Mouse (Mus musculus) Muller cell, postnatal 12 days (primary cell): ENCODE measurements around the gene Pi4k2a.
"Not testable (repeated sequence)": the region's sequence is repeated elsewhere in the genome, so short reads cannot be mapped to it uniquely, and the experiment has no call there.

Experiments
- DNase-seq: peaks from one replicate; pipeline ENCODE4 v3.0.0-alpha.2; 2015; ENCODE audit errors: inconsistent ontology term

The Pi4k2a gene

GRCm38 (mm10) chr19:42080469-42080868, 9.8 kb upstream of the Pi4k2a start:
- no peak for DNase-seq

DNA sequence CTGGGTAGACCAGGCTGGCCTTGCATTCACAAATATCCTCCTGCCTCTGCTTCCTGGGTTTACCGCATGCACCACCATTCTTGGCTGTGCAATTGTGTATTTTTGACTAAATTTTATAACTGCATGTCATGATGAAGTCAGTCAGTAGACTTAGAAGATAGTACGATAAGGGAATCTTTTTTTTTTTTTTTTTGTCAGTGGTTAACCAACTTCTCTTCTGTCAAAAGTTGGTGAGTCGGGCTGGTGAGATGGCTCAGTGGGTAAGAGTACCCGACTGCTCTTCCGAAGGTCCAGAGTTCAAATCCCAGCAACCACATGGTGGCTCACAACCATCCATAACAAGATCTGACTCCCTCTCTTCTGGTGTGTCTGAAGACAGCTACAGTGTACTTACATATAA, 8.7 kb upstream of the Pi4k2a start:
- not testable (repeated sequence) for DNase-seq

GRCm38 (mm10) chr19:42085690-42086089, 4.6 kb upstream of the Pi4k2a start:
- DNase-seq = peak; percentile 6

- DNase-seq = peak; percentile 96
Observed at GRCm38 (mm10) chr19:42086166-42086565, 4.1 kb upstream of the Pi4k2a start, which contains the start of gene Morn4. Gene Morn4 (minus strand): TSS chr19:42086357.

- peak; percentile 17 for DNase-seq
Observed at GRCm38 (mm10) chr19:42089103-42089747, 1.0 kb upstream of the Pi4k2a start.

DNA sequence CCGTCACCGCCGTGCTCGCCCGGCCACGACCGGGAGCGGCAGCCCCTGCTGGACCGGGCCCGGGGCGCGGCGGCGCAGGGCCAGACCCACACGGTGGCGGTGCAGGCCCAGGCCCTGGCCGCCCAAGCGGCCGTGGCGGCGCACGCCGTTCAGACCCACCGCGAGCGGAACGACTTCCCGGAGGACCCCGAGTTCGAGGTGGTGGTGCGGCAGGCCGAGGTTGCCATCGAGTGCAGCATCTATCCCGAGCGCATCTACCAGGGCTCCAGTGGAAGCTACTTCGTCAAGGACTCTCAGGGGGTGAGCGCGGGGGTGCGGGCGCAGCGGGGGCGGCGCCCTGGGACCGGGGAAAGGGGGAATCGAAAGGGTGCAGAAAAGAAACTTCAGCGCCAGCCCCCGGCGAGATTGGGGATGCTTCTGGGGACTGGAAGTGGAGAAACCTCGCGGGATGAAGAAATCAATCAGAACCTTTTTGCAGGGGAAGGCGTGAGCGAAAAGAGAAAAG, 419 bp downstream of the Pi4k2a start:
- DNase-seq = peak; percentile 71

GRCm38 (mm10) chr19:42099406-42099805, 9.1 kb downstream of the Pi4k2a start:
- DNase-seq = peak; percentile 6

DNA sequence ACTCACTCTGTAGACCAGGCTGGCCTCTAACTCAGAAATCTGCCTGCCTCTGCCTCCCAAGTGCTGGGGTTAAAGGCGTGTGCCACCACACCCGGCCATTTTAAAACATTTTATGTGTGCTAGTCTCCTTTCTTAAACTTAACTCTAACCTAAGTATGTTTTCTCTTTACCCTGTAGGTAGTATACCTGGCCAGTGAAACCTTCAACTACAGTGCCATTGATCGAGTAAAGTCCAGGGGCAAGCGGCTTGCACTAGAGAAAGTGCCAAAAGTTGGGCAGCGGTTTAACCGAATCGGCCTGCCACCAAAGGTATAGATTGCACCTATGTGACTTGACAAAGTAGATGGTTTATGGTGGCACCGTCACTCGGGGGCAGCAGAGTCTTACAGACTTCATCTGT, 14.4 kb downstream of the Pi4k2a start:
- no peak for DNase-seq

DNA sequence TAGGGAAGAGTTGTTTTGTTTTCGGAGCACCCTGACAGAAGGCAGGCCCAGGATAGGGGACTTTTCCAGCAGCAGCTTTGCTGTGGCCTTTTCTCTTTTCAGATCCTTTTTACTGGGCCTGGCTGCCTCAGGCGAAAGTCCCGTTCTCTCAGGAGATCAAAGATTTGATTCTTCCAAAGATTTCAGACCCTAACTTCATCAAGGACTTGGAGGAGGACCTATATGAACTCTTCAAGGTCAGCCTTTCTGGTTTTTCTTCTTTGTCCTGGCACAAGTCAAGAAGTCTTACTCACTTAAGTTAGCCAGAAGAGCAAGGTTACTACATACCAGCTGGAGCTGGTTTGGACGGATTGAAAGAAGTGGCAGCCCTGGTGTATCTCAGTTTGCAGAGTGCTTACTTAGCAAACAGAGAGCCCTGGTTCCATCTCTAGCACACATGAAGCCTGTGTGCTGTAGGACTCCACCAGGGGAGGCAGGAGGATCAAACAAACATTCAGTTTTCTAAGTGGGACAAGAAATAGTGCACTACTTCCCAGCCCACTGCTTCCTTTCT, 25.6 kb downstream of the Pi4k2a start:
- DNase-seq = no peak

- no peak for DNase-seq
Observed at GRCm38 (mm10) chr19:42118142-42118541, 27.9 kb downstream of the Pi4k2a start.

DNA sequence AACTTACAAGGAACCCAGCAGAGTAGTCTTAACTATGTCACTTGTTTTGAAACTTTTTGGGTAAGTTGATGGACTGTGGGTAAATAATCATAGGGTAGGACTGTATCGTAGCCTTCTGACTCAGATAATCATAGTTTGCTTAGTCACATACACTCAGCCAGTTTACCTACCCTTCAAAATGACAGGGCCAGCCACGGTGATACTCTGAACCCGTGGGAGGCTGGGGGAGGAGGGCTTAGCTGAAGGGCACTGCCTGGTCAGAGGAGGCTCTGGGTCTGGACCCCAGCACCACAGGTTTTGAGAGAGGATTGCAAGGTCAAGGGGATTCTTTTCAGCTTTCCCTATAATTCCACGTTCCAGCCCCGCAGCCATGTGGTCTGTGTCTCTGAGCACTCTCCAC, 28.3 kb downstream of the Pi4k2a start:
- DNase-seq = no peak

DNA sequence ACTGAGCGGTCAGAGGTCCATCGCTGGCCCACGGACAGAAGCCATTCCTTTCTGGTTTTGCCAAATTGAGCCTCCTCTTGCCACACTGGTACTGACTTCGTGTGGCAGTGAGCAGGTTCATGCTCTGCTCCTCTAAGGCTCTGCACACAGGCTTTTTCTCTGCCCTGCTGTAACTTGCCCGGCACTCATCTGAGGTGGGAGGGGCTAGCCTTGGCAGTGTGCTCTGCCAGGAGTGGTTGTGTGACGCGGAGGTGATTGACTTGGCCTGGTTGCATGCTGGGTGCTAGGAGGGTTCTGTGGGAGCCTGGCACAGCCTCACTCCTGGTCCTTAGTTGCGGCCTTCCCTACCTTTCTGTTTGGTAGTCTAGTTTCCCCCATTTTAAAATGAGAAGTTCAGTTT, 30.2 kb downstream of the Pi4k2a start:
- no peak for DNase-seq

DNA sequence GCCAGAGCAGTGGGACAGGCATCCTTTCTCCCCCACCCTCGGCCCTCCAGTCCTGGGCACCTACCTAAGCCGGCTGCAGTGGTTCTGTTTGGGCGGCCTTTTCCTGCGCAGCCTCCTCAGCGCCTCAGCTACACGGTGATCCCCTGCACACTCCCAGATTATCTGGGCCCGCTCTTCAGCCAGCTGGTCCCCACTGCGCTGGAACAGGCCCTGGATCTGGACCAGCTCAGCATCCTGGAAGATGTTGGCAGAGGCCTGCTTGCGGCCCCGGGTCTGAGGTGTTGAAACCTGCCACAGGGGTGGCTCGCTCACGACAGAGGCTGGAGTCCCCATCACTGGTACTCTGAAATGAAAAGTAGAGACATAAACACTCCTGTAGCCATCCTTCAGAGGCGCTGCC, 34.4 kb downstream of the Pi4k2a start:
- DNase-seq = no peak

- DNase-seq = peak; percentile 75
Observed at GRCm38 (mm10) chr19:42125501-42126218, 35.4 kb downstream of the Pi4k2a start.

GRCm38 (mm10) chr19:42126219-42126605, 35.9 kb downstream of the Pi4k2a start:
- no peak for DNase-seq

DNA sequence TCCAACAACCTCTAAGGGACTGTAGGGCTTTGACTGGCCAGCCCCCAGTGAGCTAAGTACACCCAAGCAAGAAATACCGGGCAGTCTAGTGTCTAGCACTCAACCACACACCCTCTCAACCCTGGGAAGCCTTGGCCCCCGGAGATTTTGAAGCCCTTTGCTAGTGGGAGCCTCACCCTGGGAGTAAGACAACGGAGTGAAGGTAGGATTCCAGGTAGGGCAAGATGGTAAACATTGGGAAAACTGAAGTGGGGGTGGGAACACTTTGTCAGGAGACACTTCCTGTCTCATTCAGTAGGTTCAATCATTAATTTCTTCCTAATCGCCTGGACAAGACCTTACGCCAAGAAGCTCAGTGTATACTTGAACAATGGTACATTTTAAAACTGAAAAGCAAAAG, 36.8 kb downstream of the Pi4k2a start:
- no peak for DNase-seq

- DNase-seq = no peak
Observed at GRCm38 (mm10) chr19:42128052-42128740, 37.9 kb downstream of the Pi4k2a start.

GRCm38 (mm10) chr19:42128787-42129508, 38.7 kb downstream of the Pi4k2a start, which contains the start of gene Avpi1:
Gene Avpi1 (minus strand): TSS chr19:42129059.
- DNase-seq = peak; percentile 100

DNA sequence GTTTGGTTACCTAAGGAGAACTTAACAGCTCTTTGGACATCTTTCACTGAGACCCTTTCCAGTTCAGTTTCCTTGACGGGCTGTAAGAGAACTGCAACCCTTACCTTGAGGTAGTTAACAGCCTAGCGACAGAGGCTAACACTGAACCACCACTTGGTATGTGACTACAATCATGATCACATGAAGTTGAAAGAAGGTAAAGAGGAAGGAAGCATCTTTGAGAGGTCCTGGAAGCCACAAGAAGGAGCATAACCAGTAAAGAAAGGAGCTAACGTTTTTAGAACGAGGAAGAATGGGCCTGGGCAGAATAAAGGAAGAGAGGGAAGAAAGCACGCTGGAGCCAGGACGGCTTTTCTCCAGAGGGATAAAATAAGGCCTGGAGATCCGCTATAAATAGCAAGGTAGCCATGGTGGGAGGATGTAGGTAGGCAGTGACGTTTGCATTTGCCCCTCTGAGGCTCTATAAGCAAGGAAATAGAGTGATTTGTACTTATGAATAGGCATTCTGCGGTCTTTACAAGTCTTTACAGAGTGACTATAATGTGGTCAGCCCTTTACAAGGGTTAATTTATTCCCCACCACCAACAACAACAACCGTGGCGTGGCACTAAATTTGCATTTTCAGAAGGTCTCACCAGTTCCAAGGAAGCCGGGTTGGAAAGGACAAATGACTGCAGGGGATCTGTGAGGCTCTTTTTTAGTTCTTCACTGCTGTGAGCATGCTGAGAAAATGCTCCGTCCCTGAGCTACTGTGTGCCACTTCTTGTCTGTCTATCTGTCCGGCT, 39.4 kb downstream of the Pi4k2a start:
- DNase-seq = no peak

DNA sequence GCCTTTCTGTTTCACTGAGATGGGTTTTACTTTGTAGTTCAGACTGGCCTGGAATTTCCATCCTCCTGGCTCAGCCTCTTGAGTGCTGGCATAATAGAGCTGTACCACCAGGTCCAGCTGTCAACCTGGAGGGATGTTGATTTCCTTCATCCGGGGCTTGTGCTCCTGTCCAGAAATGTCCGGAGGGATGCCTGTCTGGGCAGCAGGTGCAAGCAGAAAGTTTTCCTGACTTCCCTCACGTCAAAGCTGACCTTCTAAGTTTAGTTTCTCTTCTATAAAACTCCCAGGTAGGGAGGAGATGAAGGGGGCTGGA, 40.0 kb downstream of the Pi4k2a start:
- DNase-seq = no peak

GRCm38 (mm10) chr19:42131101-42131500, 40.8 kb downstream of the Pi4k2a start:
- DNase-seq = peak; percentile 89
